Mouse (Mus musculus) hindbrain, embryonic 16.5 days (tissue): Measurements from ENCODE around the gene Ylpm1. TPM values are rescaled to one million over a fixed set of nuclear protein-coding genes. Genes with fewer than 3 reads are reported as not detected.

Experiments
- ATAC-seq: fragments of 200-750 bp; cut with Nextera tagmentation; 2 replicates; pipeline ENCODE4 v1.8.0; 2017; ENCODE audit warnings: moderate TSS enrichment, moderate library complexity
- H3K27ac ChIP-seq: fragments of 300-500 bp; sonication (generic); 2 replicates; pipeline ENCODE4 v1.5.1; 2014; ENCODE audit warnings: low read depth, mild to moderate bottlenecking, control low read depth, low read length, moderate library complexity
- H3K27me3 ChIP-seq: fragments of 300-500 bp; sonication (generic); replicated peaks from 2 replicates; pipeline ENCODE4 v1.6.1; 2014; ENCODE audit warnings: low read length; ENCODE audit not compliant: control insufficient read depth, insufficient read depth
- H3K36me3 ChIP-seq: fragments of 300-500 bp; sonication (generic); 2 replicates; pipeline ENCODE4 v1.6.1; 2014; ENCODE audit warnings: mild to moderate bottlenecking, low read length, moderate library complexity, mixed read lengths; ENCODE audit not compliant: control insufficient read depth, insufficient read depth
- H3K4me1 ChIP-seq: fragments of 300-500 bp; sonication (generic); 2 replicates; pipeline ENCODE4 v1.6.1; 2014; ENCODE audit warnings: low read depth, low read length; ENCODE audit not compliant: control insufficient read depth, insufficient read depth
- H3K4me2 ChIP-seq: fragments of 300-500 bp; sonication (generic); 2 replicates; pipeline ENCODE4 v1.6.1; 2014; ENCODE audit warnings: mild to moderate bottlenecking, low read length, control low read depth, moderate library complexity
- H3K4me3 ChIP-seq: fragments of 300-500 bp; sonication (generic); 2 replicates; pipeline ENCODE4 v1.5.1; 2014; ENCODE audit warnings: mild to moderate bottlenecking, low read length, control low read depth, moderate library complexity
- H3K9ac ChIP-seq: fragments of 300-500 bp; sonication (generic); 2 replicates; pipeline ENCODE4 v1.6.1; 2014; ENCODE audit warnings: low read depth, mild to moderate bottlenecking, control low read depth, low read length, moderate library complexity
- H3K9me3 ChIP-seq: fragments of 300-500 bp; sonication (generic); 2 replicates; pipeline ENCODE4 v1.6.1; 2014; ENCODE audit warnings: mild to moderate bottlenecking, low read length, moderate library complexity; ENCODE audit not compliant: control insufficient read depth
- WGBS: fragments of 180-500 bp; shearing (Covaris S2); extraction: QIAGEN DNeasy Blood & Tissue Kit; methylation state at CpG from one replicate; pipeline ENCODE4 v1.1.7; 2014; 5-methylcytosine and 5-hydroxymethylcytosine counted together
- polyA plus RNA-seq: library from polyadenylated mRNA; unstranded; fragments of >200 nt; fragmentation: Nextera tagmentation; extraction: Ambion mirVana; gene quantifications from 2 replicates; pipeline ENCODE4 v1.2.1, GENCODE M21; 2015

Ylpm1 gene
- polyA plus RNA-seq, 1 experiment from 2014 or later: 28.7 TPM

DNA sequence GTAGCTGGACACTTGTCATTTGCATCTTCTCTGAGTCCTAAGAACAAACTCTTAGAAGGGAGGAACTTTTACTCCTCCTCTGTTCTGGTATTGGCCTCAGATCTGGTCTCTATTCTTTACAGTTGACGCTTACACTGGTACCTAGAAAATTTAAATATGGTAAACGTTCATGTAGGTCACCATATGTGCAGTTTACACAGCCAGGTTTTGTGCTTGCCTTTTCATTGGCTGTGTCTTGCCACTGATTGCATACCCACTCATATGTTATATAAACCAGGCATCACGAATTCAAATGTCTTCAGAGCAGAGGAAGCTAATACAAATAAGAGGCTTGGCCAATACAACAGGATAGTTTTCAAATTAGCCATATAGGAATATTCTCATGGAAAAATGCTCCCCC is 81.0 kb downstream of the Ylpm1 start:
- Histone ChIP-seq H3K9me3 (no peaks in the 10 kb centered on the region), H3K4me2 (no peak overlapping the region), H3K27ac (no peak overlapping the region), H3K4me3 (no peak overlapping the region), H3K27me3 (no peaks in the 10 kb centered on the region), H3K9ac (no peak overlapping the region), H3K36me3 (peaks cover 5% of the 10 kb centered on the region; the same call in 1 of the 2 replicates), H3K4me1 (no peaks in the 10 kb centered on the region)
- no peak for ATAC-seq
- WGBS: 96% methylated on average over 3 of the region's 3 CpGs

DNA sequence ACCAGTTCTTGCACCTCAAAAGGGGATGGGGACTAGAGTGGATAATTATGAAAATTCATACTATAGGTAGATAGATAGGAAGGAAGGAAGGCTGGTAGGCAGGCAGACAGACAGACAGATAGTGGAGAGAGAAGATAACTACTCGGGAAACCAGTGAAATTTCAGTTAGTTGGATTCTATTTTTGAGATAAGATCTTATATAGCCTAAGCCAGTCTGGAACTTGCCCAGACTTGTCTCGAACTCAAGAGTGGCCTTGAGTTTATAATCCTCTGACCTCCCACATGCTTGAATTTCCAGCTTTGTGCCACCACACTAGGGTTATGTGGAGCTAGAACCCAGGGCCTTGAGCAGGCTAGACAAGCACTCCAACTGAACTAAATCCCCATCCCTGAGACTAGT is 88.1 kb downstream of the Ylpm1 start:
- H3K4me1 ChIP-seq: no peaks in the 10 kb centered on the region
- no peak for ATAC-seq
- WGBS: 95% methylated on average over 2 of the region's 2 CpGs
- no peaks in the 10 kb centered on the region for H3K9me3 ChIP-seq
- no peak overlapping the region for H3K4me2 ChIP-seq
- 0 out of 2 replicates have a peak, but pooled peaks cover 5% of the 10 kb centered on the region for H3K36me3 ChIP-seq
- H3K27ac ChIP-seq: no peak overlapping the region
- no peaks in the 10 kb centered on the region for H3K27me3 ChIP-seq
- no peak overlapping the region for H3K9ac ChIP-seq
- no peak overlapping the region for H3K4me3 ChIP-seq

DNA sequence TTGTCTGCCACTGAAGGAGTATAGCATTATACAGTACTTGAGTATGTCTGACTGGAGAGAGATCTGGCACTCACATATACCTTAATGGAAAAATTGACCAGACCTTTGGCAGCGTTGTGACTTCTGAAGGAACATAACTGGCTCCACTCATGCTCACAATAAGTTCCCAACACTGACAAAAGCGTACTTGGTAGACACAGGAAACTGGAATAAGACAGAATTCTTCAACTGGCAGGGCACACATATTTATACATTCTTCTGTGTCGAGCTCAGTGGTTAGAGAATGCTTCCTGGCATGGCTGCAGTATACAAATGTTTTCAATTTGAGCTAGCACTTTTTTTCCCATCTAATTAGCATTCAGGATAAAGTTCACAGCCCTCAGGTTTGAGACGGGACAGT is 88.8 kb downstream of the Ylpm1 start:
- Histone ChIP-seq H3K9ac (no peak overlapping the region), H3K36me3 (0 out of 2 replicates have a peak, but pooled peaks cover 5% of the 10 kb centered on the region), H3K27me3 (no peaks in the 10 kb centered on the region), H3K4me2 (no peak overlapping the region), H3K27ac (no peak overlapping the region), H3K9me3 (no peaks in the 10 kb centered on the region), H3K4me1 (no peaks in the 10 kb centered on the region), H3K4me3 (no peak overlapping the region)
- ATAC-seq: no peak
- 89% methylated on average over 4 of the region's 4 CpGs for WGBS

DNA sequence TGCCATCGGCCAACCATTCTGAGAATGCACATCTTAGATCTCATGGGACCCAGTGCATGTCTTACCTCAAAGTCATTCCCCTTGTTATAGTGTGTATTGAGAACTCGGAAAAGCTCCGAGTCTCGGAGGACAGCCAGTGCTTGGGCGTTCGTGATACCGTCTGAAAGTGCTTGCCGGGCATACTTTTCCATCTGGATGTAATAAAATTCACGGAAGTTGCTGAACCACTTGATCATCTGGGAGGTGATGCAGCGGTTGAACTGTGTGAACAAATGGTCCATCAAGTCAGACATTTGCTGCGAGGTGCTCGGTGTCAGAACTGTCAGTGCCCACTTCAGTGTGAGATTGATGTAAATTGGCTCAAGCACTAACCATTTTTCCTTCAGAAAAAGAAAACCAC is 91.7 kb downstream of the Ylpm1 start:
- Histone ChIP-seq H3K4me2 (no peak overlapping the region), H3K9ac (no peak overlapping the region), H3K4me1 (no peaks in the 10 kb centered on the region), H3K27me3 (no peaks in the 10 kb centered on the region), H3K36me3 (0 out of 2 replicates have a peak, but pooled peaks cover 5% of the 10 kb centered on the region), H3K4me3 (no peak overlapping the region), H3K27ac (no peak overlapping the region), H3K9me3 (no peaks in the 10 kb centered on the region)
- WGBS: 89% methylated on average over 12 of the region's 12 CpGs
- ATAC-seq: no peak

DNA sequence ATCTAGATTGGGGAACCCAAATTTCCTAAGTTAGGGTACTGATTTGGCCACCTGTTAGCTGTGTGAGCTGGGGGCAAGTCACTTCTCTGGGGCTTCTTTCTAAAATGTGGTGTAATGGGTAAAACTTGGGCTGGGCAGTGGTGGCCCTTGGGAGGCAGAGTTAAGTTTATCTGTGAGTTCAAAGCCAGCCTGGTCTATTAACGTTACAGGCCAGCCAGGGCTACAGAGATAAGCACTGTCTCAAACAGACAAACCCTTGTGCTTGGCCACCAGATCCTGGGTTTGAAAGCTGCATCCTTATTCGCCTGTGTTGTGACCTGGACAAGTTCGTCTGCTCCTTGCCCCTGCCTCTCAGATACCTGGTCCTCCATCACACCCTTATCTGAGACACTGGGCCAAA is 95.1 kb downstream of the Ylpm1 start:
- no peak overlapping the region for H3K9ac ChIP-seq
- no peaks in the 10 kb centered on the region for H3K9me3 ChIP-seq
- no peak for ATAC-seq
- no peaks in the 10 kb centered on the region for H3K27me3 ChIP-seq
- H3K36me3 ChIP-seq: 0 out of 2 replicates have a peak, but pooled peaks cover 5% of the 10 kb centered on the region
- WGBS: 86% methylated on average over 3 of the region's 3 CpGs
- H3K4me2 ChIP-seq: no peak overlapping the region
- H3K27ac ChIP-seq: no peak overlapping the region
- no peaks in the 10 kb centered on the region; the same call in 1 of the 2 replicates for H3K4me1 ChIP-seq
- no peak overlapping the region for H3K4me3 ChIP-seq

DNA sequence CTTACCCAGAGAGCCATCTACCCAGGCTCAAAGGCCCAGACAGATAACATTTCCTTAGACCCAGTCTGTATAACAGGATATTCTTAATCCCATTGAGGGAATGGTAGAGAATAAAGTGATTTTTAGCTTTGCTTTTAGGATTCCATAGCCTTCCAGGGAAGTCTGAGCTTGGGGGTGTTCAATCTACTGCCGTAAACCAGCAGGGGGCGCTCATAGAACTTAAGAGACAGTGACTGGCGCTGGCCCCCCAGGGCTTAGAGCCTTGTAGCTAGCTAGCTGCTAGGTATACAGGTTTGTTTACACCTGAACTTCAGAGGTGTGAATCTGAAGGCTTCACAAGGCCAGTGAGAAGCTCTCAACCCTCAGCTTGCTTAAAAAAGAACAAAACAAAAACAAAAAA is 96.1 kb downstream of the Ylpm1 start:
- H3K4me3 ChIP-seq: no peak overlapping the region
- no peak overlapping the region for H3K9ac ChIP-seq
- no peak overlapping the region for H3K4me2 ChIP-seq
- no peak for ATAC-seq
- 6% methylated on average over 3 of the region's 3 CpGs for WGBS
- 0 out of 2 replicates have a peak, but pooled peaks cover 5% of the 10 kb centered on the region for H3K36me3 ChIP-seq
- no peaks in the 10 kb centered on the region for H3K9me3 ChIP-seq
- H3K4me1 ChIP-seq: no peaks in the 10 kb centered on the region; the same call in 1 of the 2 replicates
- no peaks in the 10 kb centered on the region for H3K27me3 ChIP-seq
- no peak overlapping the region for H3K27ac ChIP-seq

DNA sequence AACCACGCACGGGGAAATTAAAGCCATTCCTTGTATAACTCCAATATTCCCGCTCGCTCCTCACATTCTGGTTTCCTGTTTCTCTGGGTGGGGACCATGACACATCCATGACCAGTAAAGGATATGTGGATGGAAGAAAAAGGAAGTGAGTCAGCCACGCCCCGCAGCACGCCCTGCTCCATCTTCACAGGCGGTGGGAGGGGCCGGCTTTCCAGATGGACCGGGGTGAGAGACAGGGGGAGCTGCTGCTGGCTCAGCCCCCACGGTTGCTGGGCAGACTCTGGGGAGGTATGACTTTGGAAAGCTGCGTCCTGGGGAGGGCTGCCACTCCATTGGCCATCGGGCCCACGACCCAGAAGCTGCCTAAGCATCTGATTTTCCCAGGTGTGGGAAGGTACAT is 97.9 kb downstream of the Ylpm1 start:
- H3K27ac ChIP-seq: no peak overlapping the region; the same call in 1 of the 2 replicates
- no peaks in the 10 kb centered on the region for H3K9me3 ChIP-seq
- H3K36me3 ChIP-seq: 0 out of 2 replicates have a peak, but pooled peaks cover under 1% of the 10 kb centered on the region
- H3K9ac ChIP-seq: 0 out of 2 replicates have a peak overlapping the region, but pooled peaks have one; percentile 23
- no peaks in the 10 kb centered on the region; the same call in 1 of the 2 replicates for H3K4me1 ChIP-seq
- no peaks in the 10 kb centered on the region for H3K27me3 ChIP-seq
- no peak overlapping the region for H3K4me2 ChIP-seq
- WGBS: 39% methylated on average over 14 of the region's 14 CpGs
- ATAC-seq: no peak
- H3K4me3 ChIP-seq: no peak overlapping the region

DNA sequence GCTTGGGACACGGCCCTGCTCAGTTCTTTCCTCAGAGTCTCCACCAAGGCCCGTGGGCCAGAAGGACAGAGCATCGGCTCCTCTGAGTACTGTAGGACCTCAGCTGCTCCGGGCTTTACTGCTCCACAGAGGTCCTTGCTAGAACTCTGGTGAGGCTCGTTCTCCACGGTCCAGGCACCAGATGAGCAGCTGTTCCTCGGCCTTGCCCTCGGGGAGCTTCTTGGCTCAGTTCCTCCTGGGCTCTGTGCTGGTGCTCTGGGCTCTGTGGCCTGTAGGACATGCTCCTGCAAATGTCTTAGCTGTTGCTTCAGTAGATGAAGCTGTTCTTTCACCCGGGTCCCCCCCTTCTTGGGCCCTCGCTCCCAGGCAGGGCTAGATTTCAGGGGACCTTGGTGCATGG is 98.6 kb downstream of the Ylpm1 start:
- Histone ChIP-seq H3K4me3 (no peak overlapping the region), H3K4me1 (no peaks in the 10 kb centered on the region; the same call in 1 of the 2 replicates), H3K9me3 (no peaks in the 10 kb centered on the region), H3K9ac (no peak overlapping the region), H3K27ac (no peak overlapping the region), H3K27me3 (no peaks in the 10 kb centered on the region), H3K4me2 (no peak overlapping the region), H3K36me3 (no peaks in the 10 kb centered on the region)
- peak; percentile 48 for ATAC-seq
- WGBS: 75% methylated on average over 10 of the region's 10 CpGs

DNA sequence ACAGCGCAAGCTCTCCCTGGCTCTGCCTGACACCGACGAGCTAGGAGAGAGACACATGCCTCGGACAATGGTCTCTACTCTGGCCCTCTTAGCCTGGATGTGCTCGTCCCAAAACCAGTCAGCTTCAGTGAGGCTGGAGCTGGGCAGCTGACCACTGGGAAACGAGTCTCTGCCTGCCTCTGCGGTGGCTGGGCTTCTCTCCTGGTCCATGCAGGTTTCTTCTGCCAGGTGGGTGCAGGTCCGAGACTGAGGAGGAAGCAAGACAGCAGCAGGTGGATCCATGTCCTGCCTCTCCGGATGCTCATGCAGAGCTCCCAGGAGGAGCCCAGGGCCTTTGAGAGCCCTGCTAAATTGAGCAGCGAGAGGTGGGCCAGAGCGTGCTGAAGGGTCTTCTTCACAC is 99.0 kb downstream of the Ylpm1 start:
- Histone ChIP-seq H3K4me1 (no peaks in the 10 kb centered on the region; the same call in 1 of the 2 replicates), H3K4me3 (no peak overlapping the region), H3K36me3 (no peaks in the 10 kb centered on the region), H3K27me3 (no peaks in the 10 kb centered on the region), H3K4me2 (no peak overlapping the region), H3K9me3 (no peaks in the 10 kb centered on the region), H3K9ac (no peak overlapping the region), H3K27ac (no peak overlapping the region)
- ATAC-seq: 0 out of 2 replicates have a peak, but pooled peaks have one; percentile 4
- 84% methylated on average over 11 of the region's 11 CpGs for WGBS
